Mouse (Mus musculus): ENCODE results near the gene Susd5. TPM values are rescaled to one million over a fixed set of nuclear protein-coding genes. Genes with fewer than 3 reads are reported as not detected.

The Susd5 gene
- polyA plus RNA-seq (2012; ENCODE audit: insufficient read depth, insufficient read length, missing spikeins) = 0.29 and 0.59 TPM in 2 replicates

DNA sequence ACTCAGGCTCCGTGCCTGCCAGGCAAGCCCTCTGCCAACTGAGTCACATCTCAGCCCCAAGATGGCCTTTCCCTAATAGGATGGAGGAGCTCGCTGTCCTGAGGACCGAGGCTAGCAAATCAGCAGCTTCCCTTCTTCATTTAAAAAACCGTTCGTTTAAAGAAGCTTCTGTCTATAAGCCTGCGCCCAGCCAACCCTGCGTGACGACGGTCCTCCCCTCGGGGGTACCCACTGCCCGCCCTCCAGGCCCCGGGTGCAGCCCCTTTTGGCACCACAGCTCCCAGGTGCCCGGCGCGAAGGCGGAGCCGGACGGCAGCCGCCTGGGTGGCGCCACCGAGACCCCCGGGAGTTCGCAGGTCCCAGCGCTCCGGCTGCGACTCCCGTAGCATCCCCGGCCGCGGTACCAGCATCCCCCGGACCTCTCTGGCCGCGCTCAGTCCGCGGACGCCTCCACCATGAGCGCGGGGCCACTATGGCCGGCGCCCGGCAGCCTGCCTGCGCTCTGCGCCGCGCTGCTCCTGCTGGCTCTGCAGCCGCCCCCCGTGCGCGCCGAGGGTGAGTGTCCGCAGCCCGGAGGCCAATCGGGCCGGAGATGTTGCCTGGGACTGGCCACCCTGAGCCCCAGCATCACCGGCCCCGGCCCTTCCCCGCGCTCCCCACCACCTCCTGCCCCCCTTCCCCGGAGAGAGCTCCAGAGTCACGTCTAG lies at the start of gene Susd5:
TSS of gene Susd5 (plus strand) at position 51 of the 707 bp plus-strand sequence.
- Histone ChIP-seq H3K4me3 (ENCODE audit: insufficient read depth, low read depth, low read length) (no peak within 1 kb of the TSS), H3K27ac (replicated peaks; ENCODE audit: low read depth, low read length) (no peak within 1 kb of the TSS)

GRCm38 (mm10) chr9:114007850-114008350 lies 49.0 kb upstream of the Susd5 start:
- Histone ChIP-seq H3K4me1 (ENCODE audit: control insufficient read depth, insufficient read depth, insufficient read length, low read length) (no peaks in the 10 kb centered on the region), H3K27ac (replicated peaks; ENCODE audit: low read depth, low read length) (no peak overlapping the region), H3K4me3 (ENCODE audit: insufficient read depth, low read depth, low read length) (no peak overlapping the region)

More for the DNA sequence above, at the start of gene Susd5:
- no peaks in the 10 kb centered on the region for H3K4me1 ChIP-seq (ENCODE audit: control insufficient read depth, insufficient read depth, insufficient read length, low read length)

DNA sequence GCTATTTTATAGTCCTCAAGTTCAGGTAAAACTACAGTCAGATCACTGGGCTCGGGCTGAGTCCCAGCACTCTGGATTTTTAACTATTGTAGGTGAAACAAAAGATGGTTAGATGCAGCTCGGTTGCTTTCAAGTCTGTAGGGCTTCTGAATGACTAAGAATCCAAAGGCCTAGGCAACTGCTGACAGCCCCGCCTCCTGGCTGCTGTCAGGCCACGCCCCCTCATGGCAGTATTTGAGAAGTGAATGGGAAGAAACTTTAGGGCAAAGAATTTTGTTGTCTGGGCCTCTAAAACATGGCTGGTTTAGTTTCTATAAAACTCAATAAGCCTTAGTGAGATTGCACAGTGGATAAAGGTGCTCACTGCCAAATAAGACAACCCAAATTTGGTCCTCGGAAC lies 47.4 kb upstream of the Susd5 start:
- no peak overlapping the region for H3K27ac ChIP-seq (replicated peaks; ENCODE audit: low read depth, low read length)
- H3K4me1 ChIP-seq (ENCODE audit: control insufficient read depth, insufficient read depth, insufficient read length, low read length) = no peaks in the 10 kb centered on the region
- no peak overlapping the region for H3K4me3 ChIP-seq (ENCODE audit: insufficient read depth, low read depth, low read length)

GRCm38 (mm10) chr9:114011203-114011602 lies 45.7 kb upstream of the Susd5 start:
- Histone ChIP-seq H3K27ac (replicated peaks; ENCODE audit: low read depth, low read length) (no peak overlapping the region), H3K4me3 (ENCODE audit: insufficient read depth, low read depth, low read length) (no peak overlapping the region), H3K4me1 (ENCODE audit: control insufficient read depth, insufficient read depth, insufficient read length, low read length) (no peaks in the 10 kb centered on the region)

- Histone ChIP-seq H3K27ac (replicated peaks; ENCODE audit: low read depth, low read length) (no peak overlapping the region), H3K4me3 (ENCODE audit: insufficient read depth, low read depth, low read length) (no peak overlapping the region), H3K4me1 (ENCODE audit: control insufficient read depth, insufficient read depth, insufficient read length, low read length) (no peaks in the 10 kb centered on the region)
Measured at GRCm38 (mm10) chr9:114014034-114014433, 42.9 kb upstream of the Susd5 start.

DNA sequence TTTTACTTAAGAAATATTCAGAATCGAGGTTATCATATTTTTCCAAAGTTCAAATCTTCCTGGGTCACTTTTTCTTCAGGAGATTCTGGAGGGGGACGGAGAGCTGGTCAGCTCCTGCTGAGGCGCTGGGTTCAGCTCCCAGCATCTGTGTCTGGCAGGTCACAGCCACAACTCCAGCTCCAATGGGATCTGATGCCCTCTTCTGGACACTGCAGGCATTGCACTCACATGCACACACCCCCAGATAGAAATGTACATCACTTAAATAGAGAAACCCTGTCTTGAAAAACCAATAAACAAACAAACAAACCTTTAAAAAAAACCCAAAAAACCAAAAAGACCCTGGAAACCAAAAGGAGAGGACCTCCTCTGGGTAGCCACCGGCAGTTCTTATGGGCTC lies 41.2 kb upstream of the Susd5 start:
- H3K27ac ChIP-seq (replicated peaks; ENCODE audit: low read depth, low read length) = no peak overlapping the region
- no peak overlapping the region for H3K4me3 ChIP-seq (ENCODE audit: insufficient read depth, low read depth, low read length)
- no peaks in the 10 kb centered on the region for H3K4me1 ChIP-seq (ENCODE audit: control insufficient read depth, insufficient read depth, insufficient read length, low read length)

DNA sequence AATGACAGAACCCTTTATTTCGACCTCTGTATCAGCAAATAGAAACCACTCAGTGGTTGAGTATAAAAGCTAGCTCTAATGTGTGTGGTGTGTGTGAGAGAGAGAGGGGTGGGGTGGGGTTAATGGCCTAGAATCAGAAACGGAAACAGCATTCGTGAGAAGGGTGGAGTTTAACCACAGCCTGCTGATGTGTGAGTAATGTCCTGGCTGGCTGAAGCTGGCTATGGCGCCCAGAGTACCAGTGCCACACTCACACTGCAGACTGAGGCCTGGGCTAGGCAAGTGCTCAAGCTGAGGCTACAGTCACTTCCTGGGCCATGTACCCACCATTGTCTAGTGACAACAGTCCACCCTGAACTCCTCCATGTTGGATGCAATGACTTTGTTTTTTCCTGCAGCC lies 40.5 kb upstream of the Susd5 start:
- Histone ChIP-seq H3K4me3 (ENCODE audit: insufficient read depth, low read depth, low read length) (no peak overlapping the region), H3K4me1 (ENCODE audit: control insufficient read depth, insufficient read depth, insufficient read length, low read length) (no peaks in the 10 kb centered on the region), H3K27ac (replicated peaks; ENCODE audit: low read depth, low read length) (no peak overlapping the region)

DNA sequence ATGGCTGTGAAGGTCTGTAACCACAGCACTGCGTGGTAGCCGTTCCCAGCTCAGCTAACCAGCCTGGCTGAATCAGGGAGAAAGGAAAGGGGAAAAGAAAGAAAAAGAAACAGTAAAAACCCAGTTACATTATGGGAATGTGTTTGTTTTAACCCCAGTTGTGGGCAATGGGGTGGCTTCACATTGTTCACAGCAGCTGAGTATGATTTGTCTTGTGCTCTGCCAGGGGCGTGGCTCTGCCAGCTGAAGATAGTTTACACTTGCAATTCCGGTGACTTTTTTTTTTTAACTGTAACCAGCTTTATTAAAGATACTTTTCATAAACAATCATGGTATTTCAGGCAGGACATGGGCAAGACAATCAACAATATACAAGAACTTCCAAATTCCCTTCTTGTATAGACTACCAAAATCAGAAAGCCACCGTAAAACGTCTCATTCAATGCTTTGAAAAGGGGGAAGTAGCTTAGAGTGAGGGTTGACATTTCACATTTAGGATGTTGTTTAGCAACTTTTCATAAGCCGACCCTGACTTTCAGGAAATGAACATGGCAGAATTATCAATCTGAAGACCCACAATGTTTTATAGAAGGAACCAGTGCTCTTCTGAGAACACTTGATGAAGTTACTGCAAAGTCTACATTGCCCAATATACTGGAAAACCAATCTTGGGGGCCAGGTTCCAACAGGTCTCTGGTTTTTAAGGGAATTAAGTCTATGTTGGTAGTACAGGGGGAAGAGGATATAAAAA lies 37.8 kb upstream of the Susd5 start:
- Histone ChIP-seq H3K27ac (replicated peaks; ENCODE audit: low read depth, low read length) (no peak overlapping the region), H3K4me1 (ENCODE audit: control insufficient read depth, insufficient read depth, insufficient read length, low read length) (no peaks in the 10 kb centered on the region), H3K4me3 (ENCODE audit: insufficient read depth, low read depth, low read length) (no peak overlapping the region)

GRCm38 (mm10) chr9:114022141-114022540 lies 34.8 kb upstream of the Susd5 start:
- H3K4me3 ChIP-seq (ENCODE audit: insufficient read depth, low read depth, low read length) = no peak overlapping the region
- no peaks in the 10 kb centered on the region for H3K4me1 ChIP-seq (ENCODE audit: control insufficient read depth, insufficient read depth, insufficient read length, low read length)
- H3K27ac ChIP-seq (replicated peaks; ENCODE audit: low read depth, low read length) = no peak overlapping the region

DNA sequence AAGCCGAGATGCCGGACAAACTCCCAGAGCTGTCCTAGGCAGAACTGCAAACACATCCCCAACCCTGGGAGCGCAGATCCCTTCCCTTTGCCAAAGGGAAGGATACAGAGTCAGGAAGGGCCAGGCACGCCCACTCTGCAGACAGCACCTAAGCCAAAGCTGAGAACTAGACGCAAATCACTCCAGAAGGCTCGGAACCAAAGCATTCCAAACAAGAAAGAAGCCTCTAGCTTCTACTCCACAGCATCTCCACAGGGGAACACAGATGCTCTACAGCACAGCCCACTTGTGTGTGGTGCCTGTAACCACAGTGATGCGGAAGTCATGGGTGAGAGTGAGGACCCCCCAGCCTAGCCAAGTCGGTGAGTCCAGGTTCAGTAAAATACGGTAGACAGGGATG lies 31.8 kb upstream of the Susd5 start:
- no peak overlapping the region for H3K27ac ChIP-seq (replicated peaks; ENCODE audit: low read depth, low read length)
- no peaks in the 10 kb centered on the region for H3K4me1 ChIP-seq (ENCODE audit: control insufficient read depth, insufficient read depth, insufficient read length, low read length)
- no peak overlapping the region for H3K4me3 ChIP-seq (ENCODE audit: insufficient read depth, low read depth, low read length)

DNA sequence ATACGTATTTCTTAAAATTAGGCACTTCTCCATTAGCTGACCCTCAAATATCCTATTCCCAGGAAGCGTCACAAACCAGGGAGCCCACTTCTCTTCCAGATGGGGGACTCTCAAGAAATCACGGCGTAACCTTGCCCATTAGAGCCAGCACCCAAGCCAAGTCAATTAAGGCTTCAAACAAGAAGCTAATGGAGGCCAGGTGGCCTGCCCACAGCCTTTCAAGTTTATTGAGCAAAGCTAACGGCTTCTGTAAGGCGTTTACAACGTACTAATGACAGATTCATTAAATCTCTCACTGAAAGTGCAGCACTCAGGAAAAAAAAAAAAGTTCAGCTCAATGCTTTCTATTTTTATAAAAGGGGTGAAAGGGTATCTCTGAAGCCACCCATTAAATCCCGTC lies 31.1 kb upstream of the Susd5 start:
- peak overlapping the region; percentile 70 for H3K4me3 ChIP-seq (ENCODE audit: insufficient read depth, low read depth, low read length)
- no peaks in the 10 kb centered on the region for H3K4me1 ChIP-seq (ENCODE audit: control insufficient read depth, insufficient read depth, insufficient read length, low read length)
- no peak overlapping the region for H3K27ac ChIP-seq (replicated peaks; ENCODE audit: low read depth, low read length)

GRCm38 (mm10) chr9:114026261-114026934 lies 30.5 kb upstream of the Susd5 start:
- H3K27ac ChIP-seq (replicated peaks; ENCODE audit: low read depth, low read length) = no peak overlapping the region
- peak overlapping the region; percentile 70 for H3K4me3 ChIP-seq (ENCODE audit: insufficient read depth, low read depth, low read length)

GRCm38 (mm10) chr9:114040945-114041344 lies 16.0 kb upstream of the Susd5 start:
- Histone ChIP-seq H3K4me3 (ENCODE audit: insufficient read depth, low read depth, low read length) (no peak overlapping the region), H3K27ac (replicated peaks; ENCODE audit: low read depth, low read length) (no peak overlapping the region), H3K4me1 (ENCODE audit: control insufficient read depth, insufficient read depth, insufficient read length, low read length) (no peaks in the 10 kb centered on the region)

More at GRCm38 (mm10) chr9:114026261-114026934, 30.5 kb upstream of the Susd5 start:
- H3K4me1 ChIP-seq (ENCODE audit: control insufficient read depth, insufficient read depth, insufficient read length, low read length) = no peaks in the 10 kb centered on the region

GRCm38 (mm10) chr9:114042490-114042889 lies 14.4 kb upstream of the Susd5 start:
- H3K4me1 ChIP-seq (ENCODE audit: control insufficient read depth, insufficient read depth, insufficient read length, low read length) = no peaks in the 10 kb centered on the region
- H3K27ac ChIP-seq (replicated peaks; ENCODE audit: low read depth, low read length) = no peak overlapping the region
- H3K4me3 ChIP-seq (ENCODE audit: insufficient read depth, low read depth, low read length) = no peak overlapping the region

- Histone ChIP-seq H3K4me3 (ENCODE audit: insufficient read depth, low read depth, low read length) (no peak overlapping the region), H3K4me1 (ENCODE audit: control insufficient read depth, insufficient read depth, insufficient read length, low read length) (no peaks in the 10 kb centered on the region), H3K27ac (replicated peaks; ENCODE audit: low read depth, low read length) (no peak overlapping the region)
Measured at GRCm38 (mm10) chr9:114044446-114044845, 12.5 kb upstream of the Susd5 start.
